Mouse (Mus musculus): Measurements from ENCODE around the gene Tmem231. TPM values are rescaled to one million over a fixed set of nuclear protein-coding genes. Genes with fewer than 3 reads are reported as not detected.

Gene Tmem231
- 1.9 and 2.4 TPM in 2 replicates for polyA plus RNA-seq (2012; ENCODE audit: insufficient read depth, low replicate concordance)

DNA sequence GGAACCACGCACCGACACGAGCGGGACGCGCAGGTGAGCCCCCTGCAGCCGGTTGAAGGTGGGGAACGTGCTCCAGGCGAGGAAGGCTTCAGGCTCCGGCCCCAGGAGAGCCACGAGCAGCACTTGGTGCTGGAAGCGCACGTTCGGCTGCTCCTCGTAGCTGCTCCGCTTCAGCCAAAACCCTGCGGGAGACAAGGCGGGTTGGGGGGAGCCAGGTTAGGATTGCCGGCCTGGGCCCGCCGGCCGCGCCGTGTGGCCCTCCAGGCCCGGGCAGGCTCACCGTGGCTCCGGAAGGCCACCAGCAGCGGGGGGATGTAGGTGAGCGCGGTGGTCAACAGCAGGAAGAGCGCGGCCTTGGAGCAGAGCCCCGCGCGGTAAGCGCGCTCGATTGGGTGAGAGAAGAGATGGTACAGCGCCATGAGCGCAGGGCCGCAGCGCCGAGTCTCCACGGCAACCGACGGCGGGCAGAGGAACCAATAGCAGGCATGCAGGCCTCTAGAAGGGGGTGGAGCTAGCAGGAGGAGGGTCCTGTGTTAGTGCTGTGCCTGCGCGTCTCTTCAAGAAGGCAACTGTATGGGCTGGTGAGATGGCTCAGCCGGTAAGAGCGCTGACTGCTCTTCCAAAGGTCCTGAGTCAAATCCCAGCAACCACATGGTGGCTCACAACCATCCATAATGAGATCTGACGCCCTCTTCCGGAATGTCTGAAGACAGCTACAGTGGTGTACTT lies at the start of gene Tmem231:
TSS of gene Tmem231 (minus strand) at position 534 of the 729 bp plus-strand sequence.
- peak within 1 kb of the TSS; percentile 92 for H3K4me3 ChIP-seq (replicated peaks)
- no peaks in the 10 kb centered on the region for H3K36me3 ChIP-seq (replicated peaks; ENCODE audit: low read length)
- no peaks in the 10 kb centered on the region for H3K9me3 ChIP-seq
- H3K4me1 ChIP-seq: peaks cover 70% of the 10 kb centered on the region
- no peaks in the 10 kb centered on the region for H3K27me3 ChIP-seq (replicated peaks)
- TF ChIP-seq GATA1 (IDR thresholded peaks at IDR 0.05; ENCODE audit: borderline replicate concordance, low read length) (no peak), FLI1 (IDR thresholded peaks at IDR 0.05; ENCODE audit: low read length) (no peak; the same call in 1 of the 2 replicates)

DNA sequence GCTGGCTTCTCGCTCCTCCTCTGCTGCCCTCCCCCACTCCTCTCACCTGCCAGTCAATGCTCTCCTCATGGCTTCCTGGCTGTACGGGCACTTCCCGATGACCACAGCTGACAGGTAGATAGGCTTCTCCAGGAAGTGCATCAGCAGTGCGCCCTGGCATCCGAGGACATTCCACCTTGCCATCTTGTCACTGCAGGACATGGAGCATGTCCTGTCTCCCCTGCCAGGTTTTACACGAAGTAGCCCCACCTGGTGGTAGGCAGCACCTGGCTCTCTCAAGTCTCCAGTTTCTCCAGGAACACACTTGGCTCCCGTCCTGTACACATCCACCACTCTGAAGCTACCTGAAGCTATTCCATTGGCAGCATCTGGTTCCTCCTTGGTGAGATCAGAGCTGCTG lies 48.4 kb upstream of the Tmem231 start:
- no peaks in the 10 kb centered on the region for H3K9me3 ChIP-seq
- H3K4me3 ChIP-seq (replicated peaks): peak overlapping the region; percentile 12
- H3K4me1 ChIP-seq: peaks cover 5% of the 10 kb centered on the region
- H3K27me3 ChIP-seq (replicated peaks): peaks cover 2% of the 10 kb centered on the region
- H3K36me3 ChIP-seq (replicated peaks; ENCODE audit: low read length): peaks cover 82% of the 10 kb centered on the region
- TF ChIP-seq FLI1 (IDR thresholded peaks at IDR 0.05; ENCODE audit: low read length): no peak
- no peak for TF ChIP-seq GATA1 (IDR thresholded peaks at IDR 0.05; ENCODE audit: borderline replicate concordance, low read length)

DNA sequence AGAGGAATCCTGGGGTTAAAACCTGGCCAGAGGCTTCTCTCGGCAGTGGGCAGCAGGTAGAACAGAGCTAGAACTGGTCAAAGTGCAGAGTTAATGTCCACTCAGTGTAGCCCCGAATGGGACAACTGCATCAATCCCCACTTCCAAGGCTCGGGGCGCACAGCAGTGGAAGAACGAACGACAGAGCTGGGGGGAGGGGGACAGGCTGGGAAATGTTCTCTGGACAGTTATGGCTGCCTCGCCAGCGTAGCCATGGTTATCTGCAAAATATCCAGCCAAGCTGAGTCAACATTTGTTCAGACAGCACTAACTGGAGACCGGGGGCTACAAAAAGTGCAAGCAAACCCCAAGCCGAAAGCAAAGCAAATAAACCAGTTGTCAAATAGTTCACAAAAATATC lies 44.5 kb upstream of the Tmem231 start:
- Histone ChIP-seq H3K36me3 (replicated peaks; ENCODE audit: low read length) (peaks cover 82% of the 10 kb centered on the region), H3K27me3 (replicated peaks) (peaks cover 2% of the 10 kb centered on the region), H3K4me3 (replicated peaks) (no peak overlapping the region), H3K4me1 (peaks cover 19% of the 10 kb centered on the region), H3K9me3 (peaks cover 12% of the 10 kb centered on the region)
- TF ChIP-seq FLI1 (IDR thresholded peaks at IDR 0.05; ENCODE audit: low read length) (no peak), GATA1 (IDR thresholded peaks at IDR 0.05; ENCODE audit: borderline replicate concordance, low read length) (no peak)

DNA sequence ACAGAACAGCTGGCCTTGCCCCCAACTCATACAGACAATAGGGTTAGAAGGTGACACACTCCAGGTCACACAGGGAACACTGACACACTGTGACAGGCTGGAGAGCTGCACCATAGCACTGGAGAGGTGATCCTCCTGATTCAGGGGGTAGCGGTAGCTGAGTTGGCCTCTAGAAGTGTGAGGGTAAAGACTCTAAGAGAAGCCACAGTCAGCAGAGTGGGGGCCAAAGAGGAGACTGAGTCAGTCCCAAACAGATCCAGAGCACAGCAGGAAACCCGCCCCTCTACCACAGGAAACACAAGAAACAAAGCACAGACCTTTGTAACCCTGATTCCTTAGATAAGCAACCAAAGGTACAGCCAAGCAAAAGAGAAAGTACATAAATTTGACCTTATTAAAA lies 42.6 kb upstream of the Tmem231 start:
- Histone ChIP-seq H3K4me1 (peaks cover 19% of the 10 kb centered on the region), H3K36me3 (replicated peaks; ENCODE audit: low read length) (peaks cover 81% of the 10 kb centered on the region), H3K27me3 (replicated peaks) (peaks cover 2% of the 10 kb centered on the region), H3K4me3 (replicated peaks) (no peak overlapping the region), H3K9me3 (peaks cover 12% of the 10 kb centered on the region)
- TF ChIP-seq FLI1 (IDR thresholded peaks at IDR 0.05; ENCODE audit: low read length): no peak
- no peak for TF ChIP-seq GATA1 (IDR thresholded peaks at IDR 0.05; ENCODE audit: borderline replicate concordance, low read length)

DNA sequence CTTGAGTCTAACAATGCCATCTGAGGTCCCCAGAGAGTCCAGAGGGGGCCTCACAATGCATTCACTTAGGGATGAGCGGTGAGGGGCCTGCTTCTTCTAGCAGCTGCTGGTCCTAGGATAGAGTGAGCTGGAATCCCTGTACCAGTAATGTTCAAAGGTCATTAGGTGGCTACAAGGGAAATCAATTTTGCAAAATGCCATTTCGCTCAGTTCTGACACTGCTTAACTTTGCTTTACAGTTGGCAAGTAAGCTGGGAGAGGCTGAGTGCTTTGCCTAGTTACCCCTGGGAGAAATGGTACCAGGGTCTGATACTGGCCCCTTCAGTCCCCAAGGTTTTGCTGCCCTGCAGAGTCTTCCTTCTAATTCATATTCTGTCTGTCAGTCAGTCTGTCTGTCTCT lies 42.0 kb upstream of the Tmem231 start:
- Histone ChIP-seq H3K9me3 (peaks cover 12% of the 10 kb centered on the region), H3K4me3 (replicated peaks) (no peak overlapping the region), H3K36me3 (replicated peaks; ENCODE audit: low read length) (peaks cover 82% of the 10 kb centered on the region), H3K27me3 (replicated peaks) (peaks cover 2% of the 10 kb centered on the region), H3K4me1 (peaks cover 19% of the 10 kb centered on the region)
- no peak for TF ChIP-seq FLI1 (IDR thresholded peaks at IDR 0.05; ENCODE audit: low read length)
- no peak for TF ChIP-seq GATA1 (IDR thresholded peaks at IDR 0.05; ENCODE audit: borderline replicate concordance, low read length)

DNA sequence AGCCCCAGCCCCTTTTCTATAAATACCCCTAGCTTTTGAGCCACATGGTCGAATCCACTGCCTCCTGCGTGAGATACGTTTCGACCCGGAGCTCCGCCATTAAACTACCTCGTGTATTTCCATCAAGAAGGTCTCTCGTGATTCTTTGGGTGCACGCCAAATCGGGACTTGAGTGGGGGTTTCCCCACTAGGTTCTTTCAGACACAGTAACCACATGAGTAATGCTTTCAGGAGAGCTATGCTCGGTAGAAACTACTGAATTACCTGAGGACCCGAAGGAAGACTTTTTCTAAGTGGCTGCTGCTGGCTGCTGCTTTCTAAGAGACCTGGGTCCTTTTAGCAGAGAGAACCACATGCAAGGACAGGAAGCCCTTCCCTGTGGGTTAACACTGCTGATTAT lies 40.5 kb upstream of the Tmem231 start:
- peaks cover 2% of the 10 kb centered on the region for H3K27me3 ChIP-seq (replicated peaks)
- no peak overlapping the region for H3K4me3 ChIP-seq (replicated peaks)
- H3K36me3 ChIP-seq (replicated peaks; ENCODE audit: low read length): peaks cover 74% of the 10 kb centered on the region
- peaks cover 12% of the 10 kb centered on the region for H3K9me3 ChIP-seq
- peaks cover 19% of the 10 kb centered on the region for H3K4me1 ChIP-seq
- no peak for TF ChIP-seq FLI1 (IDR thresholded peaks at IDR 0.05; ENCODE audit: low read length)
- TF ChIP-seq GATA1 (IDR thresholded peaks at IDR 0.05; ENCODE audit: borderline replicate concordance, low read length): no peak

DNA sequence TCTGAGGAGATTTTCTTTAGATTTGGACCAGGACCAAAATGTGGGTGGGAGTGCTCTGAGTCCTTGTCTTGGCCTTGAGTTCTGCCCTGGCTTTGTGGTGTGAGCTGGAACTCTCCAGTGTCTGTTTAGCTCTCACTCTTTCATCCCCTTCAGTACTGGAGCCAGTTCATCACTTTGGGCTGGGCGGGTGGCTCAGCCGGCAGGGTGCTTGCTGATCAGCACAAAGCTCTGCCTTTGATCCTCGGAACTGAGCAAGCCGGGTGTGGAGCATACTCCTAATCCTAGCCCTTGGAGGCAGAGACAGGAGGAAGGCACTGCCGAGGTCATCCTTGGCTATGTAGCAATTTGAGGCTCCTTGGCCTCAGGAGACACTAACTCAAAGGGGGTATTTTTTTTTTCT lies 35.3 kb upstream of the Tmem231 start:
- H3K27me3 ChIP-seq (replicated peaks): no peaks in the 10 kb centered on the region
- H3K9me3 ChIP-seq: peaks cover 9% of the 10 kb centered on the region
- no peak overlapping the region for H3K4me3 ChIP-seq (replicated peaks)
- peaks cover 51% of the 10 kb centered on the region for H3K36me3 ChIP-seq (replicated peaks; ENCODE audit: low read length)
- no peak for TF ChIP-seq FLI1 (IDR thresholded peaks at IDR 0.05; ENCODE audit: low read length)
- no peak for TF ChIP-seq GATA1 (IDR thresholded peaks at IDR 0.05; ENCODE audit: borderline replicate concordance, low read length)
- H3K4me1 ChIP-seq: peaks cover 24% of the 10 kb centered on the region

DNA sequence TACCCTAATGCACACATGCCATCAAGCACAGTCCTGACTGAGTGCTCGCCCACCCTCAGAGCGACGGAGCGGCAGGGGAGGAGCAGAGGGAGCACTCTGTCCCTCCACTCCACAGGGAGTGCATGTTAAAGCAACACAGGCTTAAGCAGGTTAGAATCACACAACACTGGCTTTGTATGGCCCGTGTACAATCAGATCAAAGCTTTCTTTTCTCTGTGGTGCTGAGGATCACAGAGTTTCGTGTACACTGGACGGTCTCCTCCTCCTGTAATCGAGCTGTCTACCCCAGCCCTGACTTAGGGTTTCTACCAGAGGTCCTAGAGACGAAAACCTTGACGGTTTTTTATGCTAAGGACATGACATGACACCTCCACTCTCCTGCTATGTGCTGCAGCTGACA lies 34.9 kb upstream of the Tmem231 start:
- peaks cover 53% of the 10 kb centered on the region for H3K36me3 ChIP-seq (replicated peaks; ENCODE audit: low read length)
- H3K4me3 ChIP-seq (replicated peaks): peak overlapping the region; percentile 44
- H3K27me3 ChIP-seq (replicated peaks): no peaks in the 10 kb centered on the region
- no peak for TF ChIP-seq FLI1 (IDR thresholded peaks at IDR 0.05; ENCODE audit: low read length)
- TF ChIP-seq GATA1 (IDR thresholded peaks at IDR 0.05; ENCODE audit: borderline replicate concordance, low read length): no peak
- H3K9me3 ChIP-seq: peaks cover 4% of the 10 kb centered on the region
- H3K4me1 ChIP-seq: peaks cover 26% of the 10 kb centered on the region

DNA sequence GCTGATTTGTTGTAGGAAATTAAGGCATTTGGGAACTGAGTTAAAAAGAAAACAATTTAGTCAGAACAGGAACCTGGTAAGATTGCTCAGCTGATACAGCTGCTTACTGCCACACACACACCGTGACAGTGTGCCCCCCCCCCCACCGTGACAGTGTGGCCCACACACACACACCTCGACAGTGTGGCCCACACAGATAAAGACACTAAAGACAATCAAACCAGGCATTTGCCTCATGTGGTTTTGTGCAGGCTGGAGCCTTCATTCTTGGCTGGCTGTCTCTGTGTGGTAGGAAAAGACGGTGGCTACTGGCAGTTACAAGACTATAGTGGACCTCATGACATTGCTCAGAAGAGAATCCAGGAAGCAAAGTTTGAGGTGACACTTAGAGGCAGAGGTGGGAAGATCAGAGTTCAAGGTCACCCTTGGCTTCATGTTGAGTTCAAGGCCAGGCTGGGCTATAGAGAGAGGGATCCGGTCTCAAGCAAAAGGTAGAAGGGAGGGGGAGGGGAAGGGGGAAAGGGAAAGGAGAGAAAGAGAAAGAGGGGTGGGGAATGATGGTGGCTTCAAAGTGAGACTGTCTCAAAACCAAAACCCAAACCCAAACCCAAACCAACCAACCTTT lies 33.7 kb upstream of the Tmem231 start:
- Histone ChIP-seq H3K4me1 (peaks cover 38% of the 10 kb centered on the region), H3K9me3 (no peaks in the 10 kb centered on the region), H3K4me3 (replicated peaks) (no peak overlapping the region), H3K36me3 (replicated peaks; ENCODE audit: low read length) (peaks cover 51% of the 10 kb centered on the region), H3K27me3 (replicated peaks) (no peaks in the 10 kb centered on the region)
- no peak for TF ChIP-seq GATA1 (IDR thresholded peaks at IDR 0.05; ENCODE audit: borderline replicate concordance, low read length)
- TF ChIP-seq FLI1 (IDR thresholded peaks at IDR 0.05; ENCODE audit: low read length): no peak

Data from megakaryocyte, embryonic 14.5 days (primary cell).